Mouse (Mus musculus) adrenal gland, adult (tissue): ENCODE results near the gene Arglu1.

Experiments used
- DNase-seq, 2 experiments: peaks; one replicate each; pipeline ENCODE4 v3.0.0; 2022 to 2023; ENCODE audit warnings: low spot score in 1 of 2; ENCODE audit not compliant: inconsistent age in 2 of 2

Arglu1 gene

GRCm38 (mm10) chr8:8658426-8659224 is 31.7 kb downstream of the Arglu1 start:
- peak; percentile 85 to 90 for DNase-seq

GRCm38 (mm10) chr8:8657692-8658355 is 32.5 kb downstream of the Arglu1 start:
- no peak for DNase-seq

GRCm38 (mm10) chr8:8656578-8657441 is 33.5 kb downstream of the Arglu1 start:
- no peak for DNase-seq

- DNase-seq = no peak
Observed at GRCm38 (mm10) chr8:8655346-8656340, 34.7 kb downstream of the Arglu1 start.

GRCm38 (mm10) chr8:8653906-8654489 is 36.3 kb downstream of the Arglu1 start:
- DNase-seq = no peak

- no peak for DNase-seq
Observed at GRCm38 (mm10) chr8:8653343-8653742, 37.0 kb downstream of the Arglu1 start.

- DNase-seq = no peak
Observed at GRCm38 (mm10) chr8:8652388-8652787, 37.9 kb downstream of the Arglu1 start.

GRCm38 (mm10) chr8:8649944-8650343 is 40.4 kb downstream of the Arglu1 start:
- DNase-seq = no peak

- DNase-seq = no peak
Observed at GRCm38 (mm10) chr8:8649536-8649935, 40.8 kb downstream of the Arglu1 start.

GRCm38 (mm10) chr8:8648686-8649085 is 41.6 kb downstream of the Arglu1 start:
- DNase-seq = no peak

GRCm38 (mm10) chr8:8647824-8648223 is 42.5 kb downstream of the Arglu1 start:
- DNase-seq = no peak

GRCm38 (mm10) chr8:8647319-8647718 is 43.0 kb downstream of the Arglu1 start:
- DNase-seq = no peak

- DNase-seq = no peak
Observed at GRCm38 (mm10) chr8:8644160-8644915, 46.0 kb downstream of the Arglu1 start.

GRCm38 (mm10) chr8:8640264-8640588 is 50.1 kb downstream of the Arglu1 start:
- DNase-seq = no peak

GRCm38 (mm10) chr8:8639569-8640263 is 50.6 kb downstream of the Arglu1 start:
- no peak for DNase-seq

- DNase-seq = no peak
Observed at GRCm38 (mm10) chr8:8631394-8631793, 58.9 kb downstream of the Arglu1 start.

GRCm38 (mm10) chr8:8624017-8624416 is 66.3 kb downstream of the Arglu1 start:
- no peak for DNase-seq

- peak in 1 of 2 experiments; percentile 36 for DNase-seq
Observed at GRCm38 (mm10) chr8:8623486-8623885, 66.8 kb downstream of the Arglu1 start.

- no peak for DNase-seq
Observed at GRCm38 (mm10) chr8:8622476-8622875, 67.8 kb downstream of the Arglu1 start.
